Mouse (Mus musculus) spleen, postnatal 10 days (tissue): Measurements from ENCODE around the gene Epo.

Source experiments
- DNase-seq, 2 experiments: peaks; one replicate each; pipeline ENCODE4 v3.0.0; 2021 to 2022; ENCODE audit warnings: low spot score in 2 of 2

Epo gene

DNA sequence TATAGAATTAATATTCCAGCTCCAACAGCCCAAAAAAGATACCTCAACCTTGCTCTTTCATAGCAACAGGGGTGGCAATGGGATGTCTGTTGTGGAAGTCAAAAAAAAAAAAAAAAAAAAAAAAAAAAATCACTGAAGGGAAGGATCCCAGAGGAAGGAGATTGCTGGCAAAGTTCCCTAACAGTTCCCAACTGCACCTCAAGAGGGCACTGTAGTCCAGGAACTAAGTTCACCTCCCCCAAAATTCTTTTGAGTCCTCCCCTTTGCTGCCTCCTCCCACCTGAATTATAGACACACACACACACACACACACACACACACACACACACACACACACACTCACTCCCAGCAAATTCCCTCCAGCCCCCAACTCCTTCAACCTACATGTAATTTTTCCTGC is 51.9 kb downstream of the Epo start:
- DNase-seq = peak; percentile 43 to 71

DNA sequence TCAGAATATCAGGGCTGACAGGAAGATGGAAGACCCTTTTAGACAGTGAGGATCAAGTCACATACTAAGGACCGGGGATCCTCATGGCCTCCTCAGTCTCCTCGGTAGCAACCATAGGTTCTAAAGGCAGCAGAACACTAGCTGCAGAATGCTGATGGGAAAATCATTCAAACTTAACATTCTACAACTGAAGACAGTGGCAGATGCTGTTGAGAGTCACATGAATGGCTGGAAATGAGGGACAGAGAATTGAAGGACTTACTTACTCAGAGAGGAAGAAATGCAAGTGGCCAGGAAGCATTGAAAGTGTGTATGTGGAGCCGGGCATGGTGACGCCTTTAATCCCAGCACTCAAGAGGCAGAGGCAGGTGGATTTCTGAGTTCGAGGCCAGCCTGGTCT is 56.1 kb downstream of the Epo start, which contains the start of gene Zan:
Zan (minus strand) TSS at position 101 of the 400 bp plus-strand sequence.
- no peak for DNase-seq

DNA sequence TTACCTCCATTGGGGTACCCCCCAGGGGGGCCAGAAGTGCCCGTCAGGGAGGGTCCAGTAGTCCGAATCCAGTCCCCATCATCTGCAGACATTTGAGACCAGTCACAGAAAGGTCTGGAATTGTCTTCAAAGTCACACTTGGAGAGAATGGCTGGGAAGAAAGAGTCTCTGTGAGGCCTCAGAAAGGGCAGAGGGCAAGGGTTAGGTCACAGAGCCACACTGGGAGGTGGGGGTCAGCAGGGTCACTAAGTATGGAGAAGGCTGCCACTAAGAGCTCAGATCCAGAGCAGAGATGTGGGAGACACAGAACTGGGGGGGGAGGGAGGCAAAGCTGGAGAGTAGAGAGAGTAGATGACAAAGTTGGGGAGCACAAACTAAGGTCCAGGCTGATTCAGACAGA is 58.7 kb downstream of the Epo start:
- no peak for DNase-seq

DNA sequence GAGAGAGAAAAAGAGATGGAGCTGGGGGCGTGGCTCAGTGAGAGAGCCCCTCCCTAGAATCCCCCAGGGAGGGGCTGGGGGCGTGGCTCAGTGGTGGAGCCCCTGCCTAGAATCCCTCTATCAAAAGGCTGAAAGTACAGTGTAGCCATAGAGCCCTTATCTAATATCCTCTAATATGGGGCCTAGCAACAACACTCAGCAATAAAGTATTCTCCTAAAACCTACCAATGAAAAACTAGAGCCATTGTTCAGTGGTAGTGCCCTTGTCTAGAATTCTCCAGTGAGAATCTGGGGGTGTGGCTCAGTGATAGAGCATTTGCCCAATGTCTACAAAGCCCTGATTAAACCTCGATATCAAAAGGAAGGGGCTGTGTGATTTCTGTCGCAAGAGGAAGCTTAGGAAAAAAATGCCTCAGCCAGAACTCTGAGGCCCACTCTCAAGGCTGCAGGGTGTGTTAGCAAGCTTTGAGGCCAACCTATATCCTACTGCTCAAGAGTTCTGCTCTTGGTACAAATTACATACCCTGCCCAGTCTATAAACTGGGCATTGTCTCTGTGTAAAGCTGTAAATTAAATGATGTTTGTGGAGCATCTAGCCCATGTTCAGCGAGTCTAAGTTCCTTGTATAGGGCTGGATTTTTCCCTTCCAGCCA is 60.7 kb downstream of the Epo start:
- no peak for DNase-seq

DNA sequence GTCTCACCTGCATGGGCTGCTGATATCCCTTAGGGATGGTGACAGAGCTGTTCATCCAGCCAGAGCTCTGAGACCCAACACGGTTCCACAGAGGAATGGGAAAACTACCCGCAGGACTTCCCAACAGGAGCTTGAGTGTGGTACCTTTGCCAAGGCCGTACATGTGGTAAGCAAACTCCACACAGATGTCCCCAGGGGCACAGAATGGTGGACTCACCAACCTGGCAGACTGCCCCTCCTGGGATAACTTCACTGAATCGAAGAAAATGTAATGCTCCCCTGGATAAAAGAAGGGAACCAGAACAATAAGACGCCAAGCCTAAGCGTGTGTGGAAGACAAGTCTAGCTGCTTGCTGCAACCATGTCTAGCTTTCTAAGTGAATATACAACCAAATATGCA is 66.1 kb downstream of the Epo start:
- no peak for DNase-seq

DNA sequence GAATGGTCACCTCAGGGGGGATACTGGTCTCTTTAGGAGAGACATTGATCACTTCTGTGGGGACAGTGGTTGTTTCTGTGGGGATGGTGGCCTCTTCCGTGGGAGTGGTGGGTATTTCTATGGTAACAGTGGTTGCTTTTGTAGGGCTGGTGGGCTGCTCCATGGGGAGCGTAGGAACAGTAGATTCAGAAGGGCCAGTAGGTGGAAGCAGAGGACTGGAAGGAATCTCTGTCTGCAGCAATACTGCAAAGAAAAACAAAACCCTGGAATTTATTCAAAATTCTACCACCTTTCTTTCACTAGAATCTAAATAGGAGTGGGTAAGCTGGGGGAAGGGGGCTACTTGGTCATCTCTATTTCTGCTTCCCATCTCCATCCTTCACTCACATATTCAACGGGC is 68.0 kb downstream of the Epo start:
- DNase-seq = no peak

DNA sequence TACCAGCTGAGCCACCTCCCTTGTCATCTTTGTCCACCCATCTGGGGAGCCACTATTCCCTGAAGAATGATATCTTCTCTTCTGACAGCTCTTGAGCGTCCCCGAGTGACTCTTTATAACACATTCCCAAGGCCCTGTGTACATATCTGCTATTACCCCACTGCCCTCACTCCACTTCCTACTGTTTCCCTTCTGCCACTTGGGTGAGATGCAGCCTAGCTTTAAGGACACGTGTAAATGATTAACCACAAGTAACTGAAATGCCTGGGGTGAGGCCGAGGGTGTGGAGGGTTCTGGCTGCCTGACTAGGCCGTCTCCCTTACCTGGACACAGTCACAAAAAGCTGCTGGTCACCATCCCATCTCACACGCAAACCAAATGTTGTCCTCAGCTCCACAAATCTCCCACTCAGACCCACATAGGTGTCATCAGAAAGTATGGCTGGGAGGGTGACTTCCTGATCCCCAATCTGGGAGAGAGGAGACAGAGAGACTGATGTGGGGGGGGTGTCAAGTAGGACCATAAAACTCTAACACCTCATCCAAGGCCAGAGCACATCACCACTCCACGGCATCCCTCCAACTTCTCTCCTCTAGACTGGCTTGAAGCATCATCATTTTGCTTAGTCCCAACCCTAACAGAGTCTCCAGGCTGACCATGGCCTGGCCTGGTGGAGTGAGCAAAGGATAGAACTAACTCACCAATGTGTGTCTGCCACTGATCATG is 77.0 kb downstream of the Epo start:
- no peak for DNase-seq

DNA sequence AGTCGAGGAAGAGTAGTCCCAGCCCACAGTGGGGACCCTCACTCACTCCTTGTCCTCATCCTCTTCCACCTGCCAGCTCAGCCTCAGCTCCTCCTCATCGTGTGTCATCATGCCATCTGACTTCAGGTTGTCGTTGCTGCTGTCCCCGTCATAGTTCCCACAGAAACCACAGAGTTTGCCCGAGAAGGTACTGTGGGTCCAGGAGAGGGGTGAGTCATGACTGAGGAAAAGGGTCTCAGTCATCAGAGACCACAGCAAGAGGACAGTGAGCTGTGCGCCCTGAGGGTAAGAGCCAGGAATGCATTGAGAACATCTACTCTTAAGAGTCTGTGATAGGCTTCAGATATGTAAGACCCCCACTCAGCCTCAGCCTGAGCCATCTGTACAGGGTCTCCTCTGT is 77.8 kb downstream of the Epo start:
- DNase-seq = no peak

DNA sequence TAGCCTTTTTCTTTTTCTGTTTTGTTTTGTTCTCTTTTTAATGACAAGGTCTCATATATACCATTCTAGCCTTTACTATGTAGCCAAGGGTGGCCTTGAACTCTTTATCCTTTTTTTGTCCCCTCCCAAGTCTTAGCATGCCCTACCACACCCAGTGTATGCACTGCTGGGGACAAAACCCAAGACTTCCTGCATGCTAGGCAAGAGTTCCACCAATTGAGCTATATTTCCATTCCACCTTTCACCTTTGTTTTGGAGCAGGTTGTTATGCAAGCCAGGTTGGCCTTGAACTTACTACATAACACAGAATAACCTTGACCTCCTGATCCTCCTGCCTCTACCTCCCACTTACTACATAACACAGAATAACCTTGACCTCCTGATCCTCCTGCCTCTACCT is 87.5 kb downstream of the Epo start:
- no peak for DNase-seq

DNA sequence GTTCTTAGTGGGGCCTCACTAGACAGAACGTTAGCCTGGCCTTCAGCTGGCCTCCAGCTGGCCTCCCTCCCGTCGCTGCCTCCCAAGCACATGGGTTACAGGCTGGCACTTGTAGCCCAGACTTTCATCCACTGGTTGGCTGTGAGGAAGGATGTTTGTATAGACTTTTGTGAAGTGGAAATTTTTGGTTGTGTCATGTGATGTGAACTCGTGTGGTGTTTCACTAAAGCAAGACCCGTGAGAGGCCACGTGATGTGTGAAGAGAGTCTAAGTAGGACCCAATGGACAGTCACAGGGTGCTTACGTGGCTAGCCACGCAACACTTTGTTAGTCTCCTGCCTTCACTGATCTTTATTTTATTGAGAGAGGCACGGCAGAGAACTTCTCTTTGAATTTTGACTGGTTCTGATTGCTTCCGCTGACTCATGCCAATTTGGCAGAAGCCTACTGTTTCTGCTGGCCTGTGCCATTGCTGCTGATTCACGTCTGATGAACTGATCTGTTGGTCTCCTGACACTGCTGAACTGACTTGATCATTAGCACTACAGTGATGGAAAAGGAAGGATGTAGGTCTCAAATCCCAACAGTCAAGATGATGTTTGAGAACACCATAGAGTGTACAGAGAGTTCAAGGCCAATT is 92.7 kb downstream of the Epo start:
- no peak for DNase-seq

DNA sequence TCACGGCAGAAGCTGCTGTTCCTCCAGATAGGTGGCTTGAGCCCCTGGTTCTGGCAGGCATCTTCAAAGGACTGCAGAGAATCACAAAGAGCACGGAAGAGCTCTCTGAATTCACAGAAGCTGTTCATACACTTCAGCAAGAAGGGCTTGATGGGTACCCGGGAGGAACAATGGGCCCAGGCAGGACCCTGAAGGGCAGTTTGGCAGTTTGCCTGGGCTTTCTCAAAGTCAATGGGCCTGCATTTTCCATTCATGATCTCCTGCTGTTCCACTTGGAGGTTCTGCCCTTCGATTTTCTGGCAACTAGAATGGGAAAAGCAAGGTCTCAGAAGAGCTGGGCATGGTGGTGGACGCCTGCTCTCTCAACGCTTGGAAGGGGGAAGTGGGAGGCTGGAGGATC is 99.2 kb downstream of the Epo start:
- no peak for DNase-seq
